Mouse (Mus musculus): ENCODE measurements around the gene Nrde2.

DNA sequence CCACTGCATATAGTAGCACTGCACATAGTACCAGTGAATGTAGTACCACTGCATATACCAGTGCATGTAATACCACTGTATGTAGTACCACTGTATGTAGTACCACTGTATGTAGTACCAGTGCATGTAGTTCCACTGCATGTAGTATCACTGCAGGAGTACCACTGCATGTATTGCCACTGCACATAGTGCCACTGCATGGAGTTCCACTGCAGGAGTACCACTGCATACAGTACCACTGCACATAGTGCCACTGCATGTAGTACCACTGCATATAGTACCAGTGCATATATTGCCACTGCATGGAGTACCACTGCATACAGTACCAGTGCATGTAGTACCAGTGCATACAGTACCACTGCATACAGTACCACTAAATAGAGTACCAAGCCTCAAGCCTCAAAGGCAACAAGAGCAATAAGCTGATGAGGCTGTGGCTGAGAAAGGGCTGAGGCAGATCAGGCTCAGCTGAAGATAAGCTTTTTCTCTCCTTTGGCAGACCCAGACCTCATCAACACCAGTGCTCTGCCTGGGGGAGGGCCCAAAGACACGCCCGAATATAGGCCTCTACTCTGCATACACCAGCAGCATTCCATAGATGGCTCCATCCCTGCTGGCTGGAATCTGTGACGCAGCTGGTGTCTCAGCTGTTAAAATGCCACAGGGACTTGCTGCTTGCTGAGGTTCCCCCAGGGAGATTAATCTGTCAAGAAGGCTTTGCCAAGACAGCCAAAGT is 59.3 kb downstream of the Nrde2 start:
- no peak for TF ChIP-seq POLR2A (IDR thresholded peaks at IDR 0.05; ENCODE audit: control insufficient read depth, extremely low read depth, insufficient read depth, low read length, poor library complexity)
- no peak for TF ChIP-seq CTCF (IDR thresholded peaks at IDR 0.05; ENCODE audit: borderline replicate concordance, control insufficient read depth, extremely low read depth, insufficient read depth, low read length, poor library complexity)

Data from thymus, adult 2 months (tissue).